Mouse (Mus musculus) heart, embryonic 12.5 days (tissue): ENCODE measurements at regions not wholly inside any gene's neighbourhood (a gene's known extent, or its start where the extent isn't known, plus 50 kb on each side); places are given as distances from the start of the nearest gene placed in this dataset.

Experiments
- ATAC-seq: fragments of 200-750 bp; cut with Nextera tagmentation; 2 replicates; pipeline ENCODE4 v1.8.0; 2017; ENCODE audit warnings: moderate TSS enrichment, moderate library complexity; ENCODE audit not compliant: insufficient number of reproducible peaks, low FRiP score
- H3K27ac ChIP-seq: fragments of 300-500 bp; sonication (generic); 2 replicates; pipeline ENCODE4 v1.5.1; 2016; ENCODE audit warnings: mild to moderate bottlenecking, moderate library complexity; ENCODE audit not compliant: poor library complexity, severe bottlenecking
- H3K27me3 ChIP-seq: fragments of 300-500 bp; sonication (generic); replicated peaks from 2 replicates; pipeline ENCODE4 v1.6.1; 2016; ENCODE audit warnings: mild to moderate bottlenecking, moderate library complexity
- H3K36me3 ChIP-seq: fragments of 300-500 bp; sonication (generic); 2 replicates; pipeline ENCODE4 v1.6.1; 2016; ENCODE audit warnings: mild to moderate bottlenecking, moderate library complexity
- H3K4me1 ChIP-seq: fragments of 300-500 bp; sonication (generic); replicated peaks from 2 replicates; pipeline ENCODE4 v1.6.1; 2016; ENCODE audit warnings: mild to moderate bottlenecking
- H3K4me2 ChIP-seq: fragments of 300-500 bp; sonication (generic); 2 replicates; pipeline ENCODE4 v1.6.1; 2016; ENCODE audit warnings: mild to moderate bottlenecking, moderate library complexity
- H3K4me3 ChIP-seq: fragments of 300-500 bp; sonication (generic); 2 replicates; pipeline ENCODE4 v1.5.1; 2016; ENCODE audit warnings: mild to moderate bottlenecking
- H3K9ac ChIP-seq: fragments of 300-500 bp; sonication (generic); 2 replicates; pipeline ENCODE4 v1.6.1; 2016; ENCODE audit warnings: mild to moderate bottlenecking, moderate library complexity
- H3K9me3 ChIP-seq: fragments of 300-500 bp; sonication (generic); replicated peaks from 2 replicates; pipeline ENCODE4 v1.6.1; 2016; ENCODE audit warnings: mild to moderate bottlenecking, moderate library complexity
- WGBS: fragments of 180-500 bp; shearing (Covaris S2); methylation state at CpG from one replicate; pipeline ENCODE4 v1.1.7; 2016; 5-methylcytosine and 5-hydroxymethylcytosine counted together

DNA sequence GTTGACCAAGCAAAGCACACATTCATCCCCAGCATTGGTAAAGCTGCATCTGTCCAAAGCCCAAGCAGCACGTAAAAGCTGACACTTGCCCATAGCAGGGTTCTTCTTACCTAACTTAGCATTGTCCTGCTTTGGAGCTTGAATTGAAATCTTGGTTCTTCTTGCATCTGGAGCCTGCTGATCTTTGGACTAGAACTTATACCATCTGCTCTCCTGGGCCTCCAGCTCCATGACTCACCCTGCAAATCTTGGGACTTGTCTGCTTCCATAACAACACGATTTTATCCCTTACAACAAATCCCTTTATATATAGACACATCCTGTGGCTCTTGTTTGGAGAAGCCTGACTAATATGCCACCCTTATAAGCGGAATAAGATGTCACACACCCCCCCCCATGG lies 74.1 kb upstream of the Slc22a23 start:
- H3K27ac ChIP-seq, result no peak overlapping the region

DNA sequence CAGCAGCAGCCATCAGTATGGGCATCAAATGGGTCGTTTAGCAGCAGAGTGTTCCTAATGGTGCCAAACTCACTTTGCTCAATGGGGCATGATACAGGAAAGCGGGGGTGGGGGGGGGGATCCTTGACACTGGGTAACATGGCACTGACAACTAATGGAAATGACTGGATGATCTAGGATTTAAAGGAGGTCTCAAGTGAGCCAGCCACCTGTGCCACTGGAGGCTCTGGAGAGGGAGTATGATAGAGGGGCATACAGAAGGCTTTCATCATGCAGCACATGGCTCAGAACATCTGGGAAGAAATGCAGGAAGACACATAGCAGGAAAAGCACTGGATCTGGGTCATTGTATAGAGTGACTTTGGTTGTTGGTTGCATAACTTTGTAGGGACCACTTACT lies 71.6 kb upstream of the Slc22a23 start:
- no peaks in the 10 kb centered on the region for H3K4me1 ChIP-seq
- no peak for ATAC-seq
- no peak overlapping the region for H3K4me2 ChIP-seq
- H3K27ac ChIP-seq, result no peak overlapping the region
- no peak overlapping the region for H3K9ac ChIP-seq
- no peaks in the 10 kb centered on the region for H3K9me3 ChIP-seq
- H3K36me3 ChIP-seq, result no peaks in the 10 kb centered on the region
- H3K27me3 ChIP-seq, result no peaks in the 10 kb centered on the region
- WGBS, result 70% methylated on average over 2 of the region's 2 CpGs
- H3K4me3 ChIP-seq, result no peak overlapping the region

More for the DNA sequence above, 74.1 kb upstream of the Slc22a23 start:
- no peak overlapping the region for H3K9ac ChIP-seq
- WGBS, result 76% methylated on average over 3 of the region's 3 CpGs
- no peaks in the 10 kb centered on the region for H3K36me3 ChIP-seq
- H3K9me3 ChIP-seq, result no peaks in the 10 kb centered on the region
- H3K4me3 ChIP-seq, result no peak overlapping the region
- no peaks in the 10 kb centered on the region for H3K4me1 ChIP-seq
- no peak overlapping the region for H3K4me2 ChIP-seq
- H3K27me3 ChIP-seq, result no peaks in the 10 kb centered on the region
- no peak for ATAC-seq

DNA sequence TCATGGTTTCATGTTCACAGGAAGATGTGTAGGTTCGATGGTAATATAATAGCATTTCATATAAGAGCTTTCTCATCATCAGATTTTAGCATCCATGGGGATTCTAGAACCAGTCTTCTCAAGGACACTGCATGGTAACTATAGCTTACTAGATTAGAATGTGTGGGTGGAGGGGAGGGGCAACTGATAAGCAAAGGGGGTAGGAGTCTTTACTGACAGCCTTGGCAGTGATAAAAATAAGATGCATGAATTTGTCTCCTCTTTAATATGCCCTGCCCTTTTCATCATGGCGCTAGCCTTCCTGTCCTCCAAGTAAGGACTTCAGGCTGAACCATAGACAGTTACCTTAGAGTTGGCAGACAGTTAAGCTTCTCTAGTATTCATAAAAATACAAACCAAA lies 69.6 kb upstream of the Slc22a23 start:
- Histone ChIP-seq H3K9ac (no peak overlapping the region), H3K27ac (no peak overlapping the region), H3K4me1 (no peaks in the 10 kb centered on the region), H3K4me2 (no peak overlapping the region), H3K27me3 (no peaks in the 10 kb centered on the region), H3K9me3 (no peaks in the 10 kb centered on the region), H3K4me3 (no peak overlapping the region), H3K36me3 (no peaks in the 10 kb centered on the region)
- no peak for ATAC-seq
- WGBS, result 76% methylated on average over 2 of the region's 2 CpGs

DNA sequence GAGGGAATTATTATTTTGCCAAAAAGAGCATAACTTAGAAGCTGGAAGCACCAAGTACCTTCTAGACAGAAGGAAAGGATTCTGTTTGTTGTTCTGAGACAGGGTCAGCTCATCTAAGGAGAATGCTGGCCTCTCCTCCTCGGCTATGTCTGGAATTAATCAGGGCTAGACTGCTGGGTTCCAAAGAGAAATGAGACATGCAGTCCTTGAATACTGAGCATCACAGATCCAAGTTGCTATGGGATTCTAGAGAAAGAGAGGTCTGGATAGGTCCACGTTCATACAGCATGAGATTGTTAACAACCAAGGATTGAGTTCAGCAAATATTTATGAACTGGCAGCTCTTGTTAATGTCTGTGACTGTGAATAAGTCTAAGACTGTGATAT lies 63.7 kb upstream of the Slc22a23 start:
- H3K4me3 ChIP-seq, result no peak overlapping the region
- H3K9me3 ChIP-seq, result no peaks in the 10 kb centered on the region
- no peak overlapping the region for H3K9ac ChIP-seq
- H3K36me3 ChIP-seq, result no peaks in the 10 kb centered on the region
- no peak for ATAC-seq
- no peak overlapping the region for H3K4me2 ChIP-seq
- no peaks in the 10 kb centered on the region for H3K27me3 ChIP-seq
- no peak overlapping the region for H3K27ac ChIP-seq
- WGBS, result 31% methylated on average over 2 of the region's 2 CpGs
- H3K4me1 ChIP-seq, result peaks cover 9% of the 10 kb centered on the region

- H3K4me1 ChIP-seq, result peaks cover 9% of the 10 kb centered on the region
- peak; percentile 42; the same call in 1 of the 2 replicates for ATAC-seq
- H3K4me3 ChIP-seq, result no peak overlapping the region
- no peaks in the 10 kb centered on the region for H3K9me3 ChIP-seq
- H3K36me3 ChIP-seq, result no peaks in the 10 kb centered on the region
- H3K9ac ChIP-seq, result no peak overlapping the region
- no peaks in the 10 kb centered on the region for H3K27me3 ChIP-seq
- no peak overlapping the region for H3K27ac ChIP-seq
- H3K4me2 ChIP-seq, result no peak overlapping the region
- 39% methylated on average over 4 of the region's 4 CpGs for WGBS
Measured at GRCm38 (mm10) chr13:34408007-34408668, 63.2 kb upstream of the Slc22a23 start.

GRCm38 (mm10) chr13:34406291-34406690 lies 61.3 kb upstream of the Slc22a23 start:
- ATAC-seq, result no peak
- H3K4me2 ChIP-seq, result no peak overlapping the region
- H3K36me3 ChIP-seq, result no peaks in the 10 kb centered on the region
- no peaks in the 10 kb centered on the region for H3K9me3 ChIP-seq
- H3K4me1 ChIP-seq, result peaks cover 9% of the 10 kb centered on the region
- H3K4me3 ChIP-seq, result no peak overlapping the region
- H3K27ac ChIP-seq, result no peak overlapping the region
- no peak overlapping the region for H3K9ac ChIP-seq
- no peaks in the 10 kb centered on the region for H3K27me3 ChIP-seq

DNA sequence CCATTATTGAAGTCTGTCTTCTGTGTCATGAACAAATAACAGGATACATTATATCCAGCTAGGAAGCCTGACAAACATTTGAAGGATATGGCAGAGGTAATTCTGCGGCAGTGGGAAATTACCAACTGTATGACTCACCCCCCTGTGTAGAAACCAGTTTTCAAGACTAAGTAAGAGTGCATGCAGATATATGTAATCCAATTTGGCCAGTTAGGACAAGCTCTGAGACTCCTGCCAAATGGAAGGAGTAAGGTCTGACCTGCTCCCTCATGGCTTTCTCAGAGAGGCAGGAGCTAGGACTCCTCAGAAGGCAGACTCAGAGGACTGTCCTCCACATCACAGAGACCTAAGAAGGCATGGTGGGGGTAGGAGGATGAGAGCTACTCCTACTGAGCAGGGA lies 57.6 kb upstream of the Slc22a23 start:
- H3K4me3 ChIP-seq, result no peak overlapping the region
- no peak for ATAC-seq
- no peak overlapping the region for H3K9ac ChIP-seq
- WGBS, result 70% methylated on average over 1 of the region's 1 CpGs
- no peaks in the 10 kb centered on the region for H3K27me3 ChIP-seq
- no peaks in the 10 kb centered on the region for H3K36me3 ChIP-seq
- no peak overlapping the region for H3K4me2 ChIP-seq
- H3K4me1 ChIP-seq, result peaks cover 6% of the 10 kb centered on the region
- H3K27ac ChIP-seq, result no peak overlapping the region
- no peaks in the 10 kb centered on the region for H3K9me3 ChIP-seq

GRCm38 (mm10) chr13:34401031-34401430 lies 56.0 kb upstream of the Slc22a23 start:
- Histone ChIP-seq H3K4me3 (no peak overlapping the region), H3K4me2 (no peak overlapping the region), H3K4me1 (peaks cover 6% of the 10 kb centered on the region), H3K36me3 (no peaks in the 10 kb centered on the region), H3K9me3 (no peaks in the 10 kb centered on the region), H3K27ac (no peak overlapping the region), H3K9ac (no peak overlapping the region), H3K27me3 (no peaks in the 10 kb centered on the region)
- WGBS, result 65% methylated on average over 2 of the region's 2 CpGs
- no peak for ATAC-seq

DNA sequence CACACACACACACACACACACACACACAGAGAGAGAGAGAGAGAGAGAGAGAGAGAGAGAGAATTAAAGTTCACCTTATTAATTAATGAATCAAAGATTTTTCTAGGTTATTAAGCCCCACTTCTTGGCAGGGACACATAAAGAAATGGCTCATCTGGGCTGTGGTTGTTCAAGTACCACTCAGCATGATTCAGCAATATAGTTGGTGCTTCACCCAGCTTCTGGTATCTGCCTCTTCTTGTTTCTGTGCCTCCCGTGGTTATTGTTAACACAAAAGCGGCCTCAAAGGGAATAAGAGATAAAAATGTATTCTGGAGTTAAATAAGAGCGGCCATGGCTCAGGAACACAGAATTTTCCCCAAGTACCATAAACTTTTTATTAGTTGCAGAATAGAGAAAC lies 53.9 kb upstream of the Slc22a23 start:
- no peaks in the 10 kb centered on the region for H3K36me3 ChIP-seq
- H3K9me3 ChIP-seq, result no peaks in the 10 kb centered on the region
- H3K4me2 ChIP-seq, result no peak overlapping the region
- peaks cover 6% of the 10 kb centered on the region for H3K4me1 ChIP-seq
- no peak overlapping the region for H3K27ac ChIP-seq
- no peak for ATAC-seq
- no peak overlapping the region for H3K4me3 ChIP-seq
- 54% methylated on average over 3 of the region's 3 CpGs for WGBS
- no peaks in the 10 kb centered on the region for H3K27me3 ChIP-seq
- H3K9ac ChIP-seq, result no peak overlapping the region

GRCm38 (mm10) chr13:34398061-34398787 lies 53.2 kb upstream of the Slc22a23 start:
- 0 out of 2 replicates have a peak overlapping the region, but pooled peaks have one; percentile 0 for H3K4me2 ChIP-seq
- no peak overlapping the region for H3K27ac ChIP-seq
- H3K9ac ChIP-seq, result no peak overlapping the region
- no peaks in the 10 kb centered on the region for H3K36me3 ChIP-seq
- WGBS, result 42% methylated on average over 10 of the region's 10 CpGs
- no peaks in the 10 kb centered on the region for H3K27me3 ChIP-seq
- ATAC-seq, result no peak
- H3K4me3 ChIP-seq, result no peak overlapping the region
- peaks cover 6% of the 10 kb centered on the region for H3K4me1 ChIP-seq
- no peaks in the 10 kb centered on the region for H3K9me3 ChIP-seq

DNA sequence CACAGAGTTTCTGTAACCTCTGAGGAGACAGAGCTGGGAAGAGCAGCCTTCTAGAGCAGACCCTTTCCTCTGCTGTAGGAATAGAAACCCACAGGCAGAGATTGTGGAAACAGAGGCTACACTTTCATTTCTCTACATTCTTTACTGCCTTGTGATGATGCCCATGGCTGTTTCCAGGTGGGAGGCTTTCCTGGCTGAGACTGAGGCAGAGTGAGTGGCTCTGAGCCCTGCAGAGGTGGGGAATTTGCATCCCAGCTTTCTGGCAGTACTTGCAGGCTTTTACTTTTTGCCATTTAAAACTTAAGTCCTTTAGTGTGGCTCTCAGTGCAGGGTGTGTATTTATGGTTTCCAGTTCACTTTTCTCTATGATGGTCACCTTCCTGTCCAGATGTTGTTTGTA lies 50.5 kb upstream of the Slc22a23 start:
- H3K4me2 ChIP-seq, result no peak overlapping the region
- no peak overlapping the region for H3K27ac ChIP-seq
- no peak overlapping the region for H3K9ac ChIP-seq
- H3K4me3 ChIP-seq, result no peak overlapping the region
- no peaks in the 10 kb centered on the region for H3K36me3 ChIP-seq
- H3K27me3 ChIP-seq, result no peaks in the 10 kb centered on the region
- H3K4me1 ChIP-seq, result peaks cover 12% of the 10 kb centered on the region
- ATAC-seq, result no peak
- no peaks in the 10 kb centered on the region for H3K9me3 ChIP-seq

- WGBS, result 79% methylated on average over 1 of the region's 1 CpGs
- Histone ChIP-seq H3K4me3 (no peak overlapping the region), H3K4me1 (peaks cover 12% of the 10 kb centered on the region), H3K36me3 (no peaks in the 10 kb centered on the region), H3K9ac (no peak overlapping the region), H3K9me3 (no peaks in the 10 kb centered on the region), H3K4me2 (no peak overlapping the region), H3K27me3 (no peaks in the 10 kb centered on the region), H3K27ac (no peak overlapping the region)
- ATAC-seq, result no peak
Measured at GRCm38 (mm10) chr13:34395010-34395409, 50.0 kb upstream of the Slc22a23 start.
